Comparison of ENCODE assay signal across 8 mouse cellular contexts in genomic region chr3:80079801-80080418, GRCm38 (mm10).
DNase-seq lines count a peak whose midpoint lies in the region; ATAC-seq and TF ChIP-seq lines count a peak whose summit lies in the region.

No protein-coding gene starts in this region.

- WGBS in bone marrow, adult 2 months, result 10% methylated on average over 10 of the region's 10 CpGs
- 8% methylated on average over 10 of the region's 10 CpGs for WGBS in embryonic facial prominence, embryonic 14.5 days
- 11% methylated on average over 10 of the region's 10 CpGs for WGBS in heart, postnatal 0 days

- TF ChIP-seq EP300 in heart, postnatal 0 days (IDR thresholded peaks at IDR 0.05; ENCODE audit: low read depth), result no peak

- no peaks in the 10 kb centered on the region for H3K27me3 ChIP-seq in embryonic facial prominence, embryonic 14.5 days (replicated peaks; ENCODE audit: control insufficient read depth, insufficient read depth, low read length)
- H3K27me3 ChIP-seq in heart, postnatal 0 days (ENCODE audit: control insufficient read depth, insufficient read depth, low read length), result no peaks in the 10 kb centered on the region

- no peaks in the 10 kb centered on the region for H3K9me3 ChIP-seq in embryonic facial prominence, embryonic 14.5 days (ENCODE audit: control insufficient read depth, low read length)
- no peaks in the 10 kb centered on the region for H3K9me3 ChIP-seq in heart, postnatal 0 days (replicated peaks; ENCODE audit: control insufficient read depth, low read length)

- H3K4me2 ChIP-seq in embryonic facial prominence, embryonic 14.5 days (ENCODE audit: low read depth, low read length), result peak overlapping the region; percentile 50
- peak overlapping the region; percentile 58 for H3K4me2 ChIP-seq in heart, postnatal 0 days (ENCODE audit: low read depth, low read length)

- no peak overlapping the region for H3K27ac ChIP-seq in bone marrow, adult 2 months (ENCODE audit: control insufficient read depth, insufficient read depth, low read depth, low read length, poor library complexity)
- H3K27ac ChIP-seq in embryonic facial prominence, embryonic 14.5 days (replicated peaks; ENCODE audit: low read depth, low read length), result 0 out of 2 replicates have a peak overlapping the region, but pooled peaks have one; percentile 16
- H3K27ac ChIP-seq in heart, postnatal 0 days (ENCODE audit: low read depth), result no peak overlapping the region

- TF ChIP-seq POLR2A in bone marrow, adult 2 months (IDR thresholded peaks at IDR 0.05; ENCODE audit: borderline replicate concordance, control insufficient read depth, low read depth, low read length), result no peak

- DNase-seq in ES-CJ7 (ENCODE audit: low read depth, low spot score), result peak; percentile 60
- DNase-seq in embryonic facial prominence, embryonic 14.5 days (ENCODE audit: low spot score), result peak; percentile 90
- peak; percentile 69 for DNase-seq in heart, postnatal 0 days (ENCODE audit: low spot score)
- DNase-seq in kidney, postnatal 4 days, result peak; percentile 90 to 91
- DNase-seq in lung, adult 18-20 months, result peak; percentile 16 to 34
- peak; percentile 28 to 33 for DNase-seq in thymus, postnatal 36 days

- H3K9ac ChIP-seq in embryonic facial prominence, embryonic 14.5 days (ENCODE audit: low read depth, low read length), result peak overlapping the region; percentile 1; the same call in 1 of the 2 replicates
- no peak overlapping the region for H3K9ac ChIP-seq in heart, postnatal 0 days (replicated peaks; ENCODE audit: low read depth, low read length)

- ATAC-seq in embryonic facial prominence, embryonic 14.5 days (ENCODE audit: low read depth), result peak; percentile 53; the same call in 1 of the 2 replicates
- no peak for ATAC-seq in heart, postnatal 0 days (ENCODE audit: insufficient read depth, low read depth)
- ATAC-seq in neutrophil, adult 5-6 weeks (ENCODE audit: extremely low read depth, insufficient number of reproducible peaks, low FRiP score, poor library complexity, severe bottlenecking), result 0 out of 2 replicates have a peak, but pooled peaks have one; percentile 41

- TF ChIP-seq CTCF in bone marrow, adult 2 months (IDR thresholded peaks at IDR 0.05; ENCODE audit: control insufficient read depth, insufficient read depth, low read length), result peak; percentile 71
- peak; percentile 88 for TF ChIP-seq CTCF in heart, postnatal 0 days (IDR thresholded peaks at IDR 0.05; ENCODE audit: low read depth)

- H3K4me1 ChIP-seq in bone marrow, adult 2 months (ENCODE audit: control insufficient read depth, insufficient read depth, low read length), result no peaks in the 10 kb centered on the region
- 0 out of 2 replicates have a peak, but pooled peaks cover 4% of the 10 kb centered on the region for H3K4me1 ChIP-seq in embryonic facial prominence, embryonic 14.5 days (ENCODE audit: control insufficient read depth, insufficient read depth, low read length)
- no peaks in the 10 kb centered on the region for H3K4me1 ChIP-seq in heart, postnatal 0 days (ENCODE audit: control insufficient read depth, insufficient read depth)

- H3K4me3 ChIP-seq in bone marrow, adult 2 months (replicated peaks; ENCODE audit: control insufficient read depth, low read depth, low read length), result no peak overlapping the region
- H3K4me3 ChIP-seq in embryonic facial prominence, embryonic 14.5 days (ENCODE audit: low read depth, low read length), result peak overlapping the region; percentile 26
- peak overlapping the region; percentile 33 for H3K4me3 ChIP-seq in heart, postnatal 0 days (ENCODE audit: low read depth, low read length)

- H3K36me3 ChIP-seq in embryonic facial prominence, embryonic 14.5 days (ENCODE audit: control insufficient read depth, insufficient read depth, low read length), result no peaks in the 10 kb centered on the region
- H3K36me3 ChIP-seq in heart, postnatal 0 days (replicated peaks; ENCODE audit: control insufficient read depth, insufficient read depth, low read length), result no peaks in the 10 kb centered on the region

Comparison
In these comparisons a context has a peak if more than half of its experiments do, and no peak if none do; other contexts are left out.
1. DNase-seq: peak in every context shown above with its lines; median percentile 90 in kidney, postnatal 4 days; 90 in embryonic facial prominence, embryonic 14.5 days; 69 in heart, postnatal 0 days; 60 in ES-CJ7; 30 in thymus, postnatal 36 days; 25 in lung, adult 18-20 months.